Mouse (Mus musculus) layer of hippocampus, adult 2 months (tissue): ENCODE results near the gene 2010109A12Rik. TPM values are rescaled to one million over a fixed set of nuclear protein-coding genes. Genes with fewer than 3 reads are reported as not detected.

ENCODE experiments used
- DNase-seq, 2 experiments: peaks; one replicate each; pipeline ENCODE4 v3.0.0; 2022; ENCODE audit warnings: low spot score in 2 of 2
- H3K27ac ChIP-seq: fragments of 200-600 bp; 2 replicates; pipeline ENCODE4 v1.8.1; 2022
- H3K4me3 ChIP-seq: fragments of 200-600 bp; 2 replicates; pipeline ENCODE4 v1.8.1; 2022; ENCODE audit warnings: mild to moderate bottlenecking
- CTCF ChIP-seq: fragments of 200-600 bp; conservative IDR thresholded peaks from 2 replicates; pipeline ENCODE4 v1.8.1; 2022; ENCODE audit warnings: antibody characterized with exemption, mild to moderate bottlenecking, moderate library complexity
- total RNA-seq, 2 experiments: library from RNA; stranded (reverse); gene quantifications; 2 replicates each; pipeline ENCODE4 v1.2.3; 2021

Gene 2010109A12Rik
- total RNA-seq, 2 experiments from 2014 or later: 1.1 to 1.8 TPM

- DNase-seq: peak; percentile 73 to 88
- TF ChIP-seq CTCF: no peak
- Histone ChIP-seq H3K27ac (peak overlapping the region; percentile 84), H3K4me3 (no peak overlapping the region)
These were observed 29.6 kb downstream of the 2010109A12Rik start for GRCm38 (mm10) chr5:93235888-93236287.

GRCm38 (mm10) chr5:93236541-93236940 is 30.2 kb downstream of the 2010109A12Rik start:
- Histone ChIP-seq H3K4me3 (no peak overlapping the region), H3K27ac (peak overlapping the region; percentile 84; the same call in 1 of the 2 replicates)
- TF ChIP-seq CTCF: no peak
- no peak for DNase-seq

GRCm38 (mm10) chr5:93239590-93240544 is 33.5 kb downstream of the 2010109A12Rik start:
- no peak for TF ChIP-seq CTCF
- Histone ChIP-seq H3K4me3 (no peak overlapping the region), H3K27ac (no peak overlapping the region)
- no peak for DNase-seq

GRCm38 (mm10) chr5:93245280-93245679 is 39.0 kb downstream of the 2010109A12Rik start:
- Histone ChIP-seq H3K4me3 (no peak overlapping the region), H3K27ac (peak overlapping the region; percentile 57)
- DNase-seq: no peak
- TF ChIP-seq CTCF: no peak

DNA sequence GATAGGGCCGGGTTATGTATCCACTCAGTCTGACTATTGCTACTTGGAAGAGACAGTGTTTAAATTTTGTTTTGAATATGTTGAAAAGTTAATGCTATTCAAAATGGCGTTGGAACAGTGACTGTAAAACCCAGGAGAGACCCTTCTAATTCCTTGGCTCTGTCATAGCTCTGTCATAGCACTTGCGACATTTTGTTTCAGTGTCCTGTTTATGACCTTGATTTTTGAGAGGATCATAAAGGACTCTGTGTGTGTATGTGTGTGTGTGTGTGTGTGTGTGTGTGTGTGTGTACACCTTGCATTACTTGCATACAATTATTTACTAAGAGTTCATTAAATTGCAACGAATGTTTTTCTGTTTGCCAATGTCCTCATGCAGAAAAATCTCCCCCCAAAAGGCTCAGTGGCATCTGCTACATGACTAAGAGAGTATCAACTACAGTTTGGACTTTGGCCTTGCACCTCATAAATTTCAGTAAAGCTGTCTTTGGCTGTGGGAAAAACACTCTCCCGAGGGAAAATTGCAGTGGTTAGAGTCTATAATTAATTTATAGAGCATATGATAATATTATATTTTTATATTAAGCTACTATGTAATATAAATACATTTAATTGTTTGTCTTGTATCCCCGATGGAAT is 43.7 kb downstream of the 2010109A12Rik start:
- Histone ChIP-seq H3K4me3 (no peak overlapping the region), H3K27ac (no peak overlapping the region)
- DNase-seq: no peak
- no peak for TF ChIP-seq CTCF

- H3K27ac ChIP-seq: no peak overlapping the region
- DNase-seq: no peak
- no peak for TF ChIP-seq CTCF
- H3K4me3 ChIP-seq: no peak overlapping the region
These were observed 44.9 kb downstream of the 2010109A12Rik start for GRCm38 (mm10) chr5:93251001-93251760.

DNA sequence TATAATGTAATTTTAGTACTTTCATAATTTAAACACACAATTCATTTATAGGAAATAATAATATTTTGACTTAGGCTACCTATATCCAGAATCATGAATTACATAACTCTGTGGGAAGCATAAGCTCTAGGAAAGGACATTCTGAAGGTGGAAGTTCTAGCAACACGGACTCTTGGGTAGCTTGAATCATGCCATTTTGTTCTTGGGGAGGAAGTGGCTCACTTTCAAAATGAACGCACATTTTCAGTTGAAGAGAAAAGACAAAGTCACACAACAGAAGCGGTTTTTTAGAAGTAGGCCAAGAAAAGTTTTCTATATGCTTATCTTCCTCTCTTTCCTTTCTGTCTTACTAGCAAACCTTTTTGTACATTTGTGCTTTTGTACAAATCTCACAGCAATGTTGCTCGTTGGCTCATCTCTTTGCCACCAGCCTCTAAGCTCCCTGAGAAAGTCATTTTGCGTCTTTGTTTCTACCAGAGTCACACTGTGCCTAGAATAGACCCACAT is 49.5 kb downstream of the 2010109A12Rik start:
- H3K4me3 ChIP-seq: no peak overlapping the region
- no peak for DNase-seq
- TF ChIP-seq CTCF: no peak

DNA sequence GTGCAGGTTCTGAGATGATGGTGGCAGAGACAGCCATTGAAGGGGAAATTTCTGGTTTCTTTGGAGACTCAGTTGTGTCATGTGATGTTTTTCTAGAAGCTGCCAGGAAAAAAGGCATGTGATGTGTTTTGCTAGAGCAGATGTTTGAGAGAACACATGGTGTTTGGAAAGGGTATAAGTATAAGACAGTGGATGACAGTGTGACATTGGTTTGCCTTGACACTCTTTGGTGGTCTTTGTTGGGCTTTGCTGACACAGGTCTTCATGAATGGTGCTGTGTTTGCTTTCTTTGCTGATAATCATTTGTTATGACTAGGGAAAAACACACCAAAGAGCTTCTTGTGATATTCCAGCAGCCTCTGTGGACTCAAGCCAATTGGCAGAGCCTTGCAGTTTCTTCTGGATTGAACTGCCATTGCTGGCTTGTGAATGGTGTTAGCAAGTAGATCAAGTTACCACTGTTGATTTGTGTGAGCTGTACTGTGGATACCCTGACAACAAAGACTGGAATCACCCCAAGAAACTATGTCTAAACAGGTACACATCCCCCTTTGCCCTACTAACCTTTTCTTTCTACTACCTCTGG is 50.6 kb downstream of the 2010109A12Rik start:
- H3K27ac ChIP-seq: no peak overlapping the region
- H3K4me3 ChIP-seq: no peak overlapping the region
- DNase-seq: no peak
- no peak for TF ChIP-seq CTCF

More for the DNA sequence above, 49.5 kb downstream of the 2010109A12Rik start:
- H3K27ac ChIP-seq: no peak overlapping the region

- DNase-seq: no peak
These were observed 53.0 kb downstream of the 2010109A12Rik start for GRCm38 (mm10) chr5:93259349-93259748.

GRCm38 (mm10) chr5:93260983-93261382 is 54.7 kb downstream of the 2010109A12Rik start:
- TF ChIP-seq CTCF: no peak
- Histone ChIP-seq H3K27ac (no peak overlapping the region; the same call in 1 of the 2 replicates), H3K4me3 (no peak overlapping the region)
- DNase-seq: no peak

More at GRCm38 (mm10) chr5:93259349-93259748, 53.0 kb downstream of the 2010109A12Rik start:
- Histone ChIP-seq H3K4me3 (no peak overlapping the region), H3K27ac (no peak overlapping the region)
- TF ChIP-seq CTCF: no peak

GRCm38 (mm10) chr5:93262751-93263150 is 56.4 kb downstream of the 2010109A12Rik start:
- no peak overlapping the region for H3K4me3 ChIP-seq
- no peak for TF ChIP-seq CTCF
- no peak for DNase-seq
- H3K27ac ChIP-seq: 0 out of 2 replicates have a peak overlapping the region, but pooled peaks have one; percentile 52

Other genes with a start within 250 kb of the 2010109A12Rik start
- gene Sowahb, start 161.5 kb upstream of the 2010109A12Rik start, total RNA-seq: 1 to 10 TPM; 2.0 to 2.2 TPM
- gene Sept11, start 113.1 kb upstream of the 2010109A12Rik start, total RNA-seq: 100 to 1,000 TPM; 107 to 115 TPM
- 100 to 1,000 TPM; 251 to 256 TPM for gene Ccni, start within 50 bp of the 2010109A12Rik start, total RNA-seq
- gene Ccng2, start 60.7 kb downstream of the 2010109A12Rik start, total RNA-seq: 10 to 100 TPM; 48.2 to 51.5 TPM